In genomic region chr2:22788658-22789057, GRCm38 (mm10) we compare ENCODE assay signal across 23 mouse cellular contexts. TPM values are rescaled to one million over a fixed set of nuclear protein-coding genes. Genes with fewer than 3 reads are reported as not detected.
DNase-seq lines count a peak whose midpoint lies in the region; TF ChIP-seq lines count a peak whose summit lies in the region.
"Had no signal": no experiment of that assay in that cellular context is flagged by ENCODE, and none has a peak within 500 bp of the region (broad histone marks: within the 10 kb centered on the region; RNA-seq: fewer than 3 reads in every experiment).

No protein-coding gene starts in this region.

- H3K27me3 ChIP-seq in CH12.LX (replicated peaks), result no peaks in the 10 kb centered on the region
- no peaks in the 10 kb centered on the region for H3K27me3 ChIP-seq in MEL (ENCODE audit: control insufficient read depth in 1 of 2, insufficient read depth in 2 of 2, low read length in 2 of 2)

- DNase-seq in CH12.LX (ENCODE audit: extremely low read depth) (no peak), ES-E14 (ENCODE audit: low read depth, low spot score) (no peak), MEL (ENCODE audit: low read depth, low spot score) (no peak)
- DNase-seq in cerebellum, adult 18-20 months, result no peak
- no peak for DNase-seq in spleen, postnatal 4 days (ENCODE audit: low spot score in 2 of 2)
- no peak for DNase-seq in left cerebral cortex, adult 18-20 months (ENCODE audit: low spot score in 2 of 2)
- no peak for DNase-seq in B cell, adult 2 months
- DNase-seq: adrenal gland, adult 2 months; adrenal gland, adult 8-10 months; adrenal gland, postnatal 10 days; adrenal gland, postnatal 14 days; adrenal gland, postnatal 25 days; adrenal gland, postnatal 36 days; cerebellum, adult 11 months; cerebellum, adult 11-12 months; cerebellum, adult 2 months; cerebellum, adult 8-10 months; cerebellum, adult 9-10 months; cerebellum, adult 9-11 months; cerebellum, postnatal 10 days had no signal

- H3K36me3 ChIP-seq in CH12.LX (replicated peaks in 1 of 2; ENCODE audit: control insufficient read depth in 1 of 2, insufficient read depth in 1 of 2, low read length in 1 of 2), result peaks cover 0 to 33% of the 10 kb centered on the region in 2 experiments
- H3K36me3 ChIP-seq in ES-E14 (ENCODE audit: control insufficient read depth, insufficient read depth, low read length, poor library complexity, severe bottlenecking), result no peaks in the 10 kb centered on the region
- peaks cover 5 to 48% of the 10 kb centered on the region in 2 experiments for H3K36me3 ChIP-seq in MEL (ENCODE audit: control insufficient read depth in 1 of 2, insufficient read depth in 2 of 2, low read length in 2 of 2)

- no peak overlapping the region for H3K9ac ChIP-seq in CH12.LX (ENCODE audit: insufficient read depth, low read depth)
- H3K9ac ChIP-seq in ES-E14 (ENCODE audit: insufficient read depth, low read depth, low read length, poor library complexity, severe bottlenecking), result no peak overlapping the region
- no peak overlapping the region for H3K9ac ChIP-seq in MEL (ENCODE audit: control insufficient read depth, low read depth, low read length, poor library complexity, severe bottlenecking)

- TF ChIP-seq POLR2A in CH12.LX (IDR thresholded peaks at IDR 0.05; ENCODE audit: low read depth, low read length), result no peak
- TF ChIP-seq POLR2A in MEL (IDR thresholded peaks at IDR 0.05; ENCODE audit: control insufficient read depth in 1 of 2, insufficient read depth in 1 of 2, low read depth in 1 of 2, low read length in 2 of 2, poor library complexity in 1 of 2), result no peak
- no peak for TF ChIP-seq POLR2A in bone marrow macrophage, adult 2 months (IDR thresholded peaks at IDR 0.05; ENCODE audit: borderline replicate concordance, low read depth, low read length)

- H3K4me1 ChIP-seq in CH12.LX (ENCODE audit: control insufficient read depth in 1 of 2, insufficient read depth in 2 of 2) (peaks cover 5 to 58% of the 10 kb centered on the region in 2 experiments; a peak in 3 of 4 replicates), ES-E14 (ENCODE audit: control insufficient read depth in 2 of 2, insufficient read depth in 2 of 2, low read length in 2 of 2, poor library complexity in 1 of 2) (no peaks in the 10 kb centered on the region), MEL (ENCODE audit: control insufficient read depth in 1 of 2, insufficient read depth in 2 of 2, low read length in 2 of 2) (peaks cover 5 to 25% of the 10 kb centered on the region in 2 experiments)
- peaks cover 36% of the 10 kb centered on the region for H3K4me1 ChIP-seq in bone marrow macrophage, adult 2 months (ENCODE audit: control insufficient read depth, insufficient read depth, low read length)

- no peak for TF ChIP-seq EP300 in CH12.LX (IDR thresholded peaks at IDR 0.05; ENCODE audit: low read length)
- TF ChIP-seq EP300 in MEL (IDR thresholded peaks at IDR 0.05; ENCODE audit: low read depth in 1 of 2, low read length in 2 of 2), result no peak

- H3K79me2 ChIP-seq in CH12.LX (replicated peaks; ENCODE audit: control insufficient read depth, extremely low read depth, insufficient read depth, poor library complexity, severe bottlenecking) (peaks cover 6% of the 10 kb centered on the region), MEL (ENCODE audit: control insufficient read depth, insufficient read depth, low read length, poor library complexity) (peaks cover 46% of the 10 kb centered on the region)

- no peak overlapping the region for H3K27ac ChIP-seq in CH12.LX (ENCODE audit: insufficient read depth, low read depth)
- H3K27ac ChIP-seq in ES-E14 (ENCODE audit: insufficient read depth, low read depth, low read length, poor library complexity, severe bottlenecking), result no peak overlapping the region
- no peak overlapping the region for H3K27ac ChIP-seq in MEL (ENCODE audit: control insufficient read depth, low read depth, low read length)
- peak overlapping the region; percentile 48; the same call in 1 of the 2 replicates for H3K27ac ChIP-seq in bone marrow macrophage, adult 2 months (ENCODE audit: insufficient read depth, low read depth, low read length)

- H3K4me2 ChIP-seq in CH12.LX (ENCODE audit: insufficient read depth, low read depth, poor library complexity, severe bottlenecking), result no peak overlapping the region

- no peak for TF ChIP-seq RAD21 in CH12.LX (IDR thresholded peaks at IDR 0.05; ENCODE audit: low read depth, low read length)
- no peak for TF ChIP-seq RAD21 in MEL (IDR thresholded peaks at IDR 0.05; ENCODE audit: low read depth, low read length)

- in situ Hi-C loops in CH12.LX (cut with MboI; ENCODE audit: low pct_ligation_motif_present, low pct_unique_long_range_greater_than_20kb, low sequenced_read_pairs), result no loop called here
- in situ Hi-C loops in ES-E14 (cut with MboI; ENCODE audit: low sequenced_read_pairs in 2 of 2, unreplicated experiment in 2 of 2), result no loop called here

- H3K9me3 ChIP-seq in CH12.LX (replicated peaks; ENCODE audit: low read length) (peaks cover 4% of the 10 kb centered on the region), ES-E14 (ENCODE audit: control insufficient read depth, insufficient read depth, low read depth, low read length) (no peaks in the 10 kb centered on the region), MEL (replicated peaks; ENCODE audit: insufficient read depth, low read length) (no peaks in the 10 kb centered on the region)
- H3K9me3 ChIP-seq: G1E had no signal

- TF ChIP-seq CTCF in CH12.LX (conservative IDR thresholded peaks at IDR 0.05 in 1 of 2, IDR thresholded peaks at IDR 0.05 in 1 of 2; ENCODE audit: low read depth in 2 of 2, low read length in 2 of 2) (no peak), MEL (IDR thresholded peaks at IDR 0.05 in 2 of 3, conservative IDR thresholded peaks at IDR 0.05 in 1 of 3; ENCODE audit: control insufficient read depth in 1 of 3, insufficient read depth in 1 of 3, low read depth in 2 of 3, low read length in 3 of 3, poor library complexity in 1 of 3, severe bottlenecking in 1 of 3) (no peak)
- TF ChIP-seq CTCF in bone marrow macrophage, adult 2 months (IDR thresholded peaks at IDR 0.05; ENCODE audit: low read depth, low read length), result no peak

- dilution Hi-C loops in CH12.LX (cut with MboI; ENCODE audit: extremely low pct_ligation_motif_present, extremely low pct_unique_long_range_greater_than_20kb, low sequenced_read_pairs), result no loop called here

- H3K4me3 ChIP-seq in CH12.LX (replicated peaks in 1 of 3; ENCODE audit: low read depth in 2 of 3, low read length in 2 of 3, poor library complexity in 1 of 3), result no peak overlapping the region
- H3K4me3 ChIP-seq in ES-E14 (ENCODE audit: insufficient read depth in 1 of 2, low read depth in 1 of 2, low read length in 2 of 2, poor library complexity in 1 of 2, severe bottlenecking in 1 of 2), result no peak overlapping the region
- H3K4me3 ChIP-seq in MEL (ENCODE audit: control insufficient read depth in 1 of 2, insufficient read depth in 1 of 2, low read depth in 2 of 2, low read length in 2 of 2), result no peak overlapping the region
- H3K4me3 ChIP-seq in bone marrow macrophage, adult 2 months (ENCODE audit: insufficient read depth, low read length), result no peak overlapping the region

TF ChIP-seq in CH12.LX, 34 proteins besides CTCF, POLR2A, EP300 and RAD21:
- TF ChIP-seq MAFK (IDR thresholded peaks at IDR 0.05; ENCODE audit: insufficient replicate concordance, low read length) (peak; percentile 89), ZKSCAN1 (IDR thresholded peaks at IDR 0.05; ENCODE audit: borderline replicate concordance, low read depth, low read length) (no peak), JUND (conservative IDR thresholded peaks at IDR 0.05; ENCODE audit: low read depth, low read length) (no peak)
TF ChIP-seq in CH12.LX: peak in this region for 1.

TF ChIP-seq in ES-E14, 5 proteins besides CTCF, POLR2A, EP300 and RAD21:
- TF ChIP-seq MAFK (IDR thresholded peaks at IDR 0.05; ENCODE audit: insufficient read depth, low read depth, low read length), result peak; percentile 74
- no peak for TF ChIP-seq CHD2 (IDR thresholded peaks at IDR 0.05; ENCODE audit: low read depth, low read length)
- TF ChIP-seq ZNF384 (IDR thresholded peaks at IDR 0.05; ENCODE audit: low read depth, low read length), result no peak
- no peak for TF ChIP-seq ZC3H11A (IDR thresholded peaks at IDR 0.05; ENCODE audit: borderline replicate concordance, low read depth, low read length)

TF ChIP-seq in MEL, 35 proteins besides CTCF, POLR2A, EP300 and RAD21:
- TF ChIP-seq KAT2A (conservative IDR thresholded peaks at IDR 0.05; ENCODE audit: low read depth, low read length), result no peak
- peak; percentile 80 for TF ChIP-seq MAFK (IDR thresholded peaks at IDR 0.05; ENCODE audit: borderline replicate concordance, low read depth, low read length)

RNA-seq across cellular contexts. Expression of gene Apbb1ip, which starts 14.8 kb away (rescaled TPM):
- total RNA-seq in CH12.LX (2012; rRNA removed) (4.0 and 5.6 TPM in 2 replicates), CH12.LX (2014; rRNA removed) (2.7 and 3.5 TPM in 2 replicates), ES-E14 (2012; rRNA removed) (0.11 and 0.18 TPM in 2 replicates), MEL (2012; rRNA removed) (7.4 and 10.8 TPM in 2 replicates)
- polyA plus RNA-seq in CH12.LX (2012; ENCODE audit: insufficient read length, low read depth) (51.4 and 59.9 TPM in 2 replicates), MEL (2012; ENCODE audit: insufficient read depth in 1 of 2, insufficient read length in 2 of 2, low read depth in 1 of 2, low replicate concordance in 2 of 2, missing spikeins in 1 of 2) (10 to 100 TPM in 1 of 2 experiments, not detected in 1; 60.7 TPM)
- polyA plus RNA-seq in bone marrow macrophage, adult 2 months (2012; ENCODE audit: insufficient read depth, insufficient read length, missing spikeins), result 171 and 182 TPM in 2 replicates
- 1 to 10 TPM; 5.2 to 6.1 TPM for total RNA-seq in left cerebral cortex, adult 18-20 months (2021)
- polyA plus RNA-seq: Patski had no signal

Comparison
In these comparisons a context has a peak if more than half of its experiments do, and no peak if none do; other contexts are left out.
1. Of the 35 proteins assayed by ChIP-seq in both MEL and CH12.LX: peak only in MEL: none; only in CH12.LX: none; in both: MAFK; in neither: 34.